Mouse (Mus musculus) CD4-positive, CD25-positive, alpha-beta regulatory T cell, adult 4 months (primary cell): ENCODE measurements at regions not wholly inside any gene's neighbourhood (a gene's known extent, or its start where the extent isn't known, plus 50 kb on each side); places are given as distances from the start of the nearest gene placed in this dataset.

Experiments used
- ATAC-seq: one replicate; pipeline ENCODE4 v1.8.0; 2017

- no peak for ATAC-seq
These were observed 377.7 kb downstream of the Sox2 start for GRCm38 (mm10) chr3:35027898-35028297.

DNA sequence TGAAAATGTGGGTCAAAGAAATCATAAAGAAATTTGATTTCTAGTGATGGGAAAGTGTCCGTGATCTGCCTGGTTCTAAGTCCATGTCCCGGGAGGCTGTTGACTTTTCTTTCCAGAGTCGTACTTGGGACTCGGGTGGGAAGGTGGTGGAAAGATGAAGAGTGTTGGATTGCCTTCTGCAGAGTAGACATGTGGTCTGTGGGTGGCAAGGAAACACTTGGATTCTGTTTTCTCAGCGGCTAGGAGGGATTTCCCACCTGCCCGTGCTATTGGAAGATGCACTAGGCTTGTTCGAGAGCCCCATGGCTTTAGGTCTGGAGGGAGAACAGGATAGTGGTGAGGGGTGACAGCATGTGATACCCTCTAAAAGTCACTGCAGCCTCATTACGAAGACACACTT lies 379.7 kb downstream of the Sox2 start:
- ATAC-seq = no peak

DNA sequence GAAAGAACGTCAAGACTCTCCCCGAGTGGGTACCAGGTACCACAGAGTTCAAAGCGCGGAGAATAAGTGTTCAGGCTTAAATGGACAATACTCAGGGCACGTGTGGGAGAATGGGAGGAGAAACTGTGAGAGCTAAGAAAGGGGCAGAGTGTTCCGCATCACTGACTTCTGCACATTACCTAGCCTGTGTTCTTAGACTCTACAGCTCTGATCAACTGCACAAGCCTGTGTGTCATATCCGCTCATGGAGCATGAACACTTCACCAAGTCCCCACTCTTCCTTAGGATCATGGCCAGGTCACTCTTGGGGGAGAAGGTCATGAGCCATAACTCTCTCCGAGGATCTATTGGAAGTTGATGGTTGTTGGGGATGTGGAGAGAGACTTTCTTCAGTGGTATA lies 383.4 kb downstream of the Sox2 start:
- ATAC-seq = no peak

DNA sequence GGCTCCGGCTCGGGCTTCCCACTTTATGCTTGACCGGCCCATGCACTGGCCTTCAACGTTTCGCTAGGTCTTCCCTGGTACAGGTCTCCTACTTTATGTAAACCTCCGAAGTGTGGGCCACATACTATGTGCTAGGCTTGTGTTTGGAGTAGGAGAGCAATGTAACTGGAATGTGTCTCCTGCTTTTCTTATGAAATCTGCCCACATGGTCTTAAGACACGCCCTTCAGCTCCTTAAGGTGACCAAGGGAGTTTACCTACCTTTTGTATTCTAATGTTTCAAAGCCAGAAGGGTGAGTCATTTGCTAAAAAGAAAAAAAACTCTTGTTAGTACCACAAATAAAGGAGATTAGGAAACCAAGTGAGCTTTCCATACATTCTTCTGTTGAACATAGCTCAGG lies 385.0 kb downstream of the Sox2 start:
- ATAC-seq = no peak

DNA sequence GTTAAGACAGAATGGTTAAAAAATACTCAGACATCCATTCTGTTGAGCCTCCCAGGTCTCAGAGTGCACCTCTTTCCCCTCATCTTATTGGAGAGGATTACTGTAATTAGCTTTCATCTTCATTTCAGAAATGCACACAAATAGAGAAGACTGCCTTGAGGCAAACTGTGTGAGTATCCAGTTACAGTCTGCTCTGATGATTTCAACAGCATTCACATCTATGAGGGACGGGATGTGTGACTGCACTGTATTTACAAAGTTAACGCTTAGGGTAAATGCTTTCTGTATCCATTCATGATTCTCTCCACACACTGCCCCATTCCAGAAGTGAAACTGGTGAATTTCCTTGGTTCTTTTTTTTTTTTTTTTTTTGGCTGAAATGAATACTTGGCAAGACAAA lies 393.5 kb downstream of the Sox2 start:
- ATAC-seq = no peak

- no peak for ATAC-seq
These were observed 409.2 kb downstream of the Sox2 start for GRCm38 (mm10) chr3:35059438-35059837.

DNA sequence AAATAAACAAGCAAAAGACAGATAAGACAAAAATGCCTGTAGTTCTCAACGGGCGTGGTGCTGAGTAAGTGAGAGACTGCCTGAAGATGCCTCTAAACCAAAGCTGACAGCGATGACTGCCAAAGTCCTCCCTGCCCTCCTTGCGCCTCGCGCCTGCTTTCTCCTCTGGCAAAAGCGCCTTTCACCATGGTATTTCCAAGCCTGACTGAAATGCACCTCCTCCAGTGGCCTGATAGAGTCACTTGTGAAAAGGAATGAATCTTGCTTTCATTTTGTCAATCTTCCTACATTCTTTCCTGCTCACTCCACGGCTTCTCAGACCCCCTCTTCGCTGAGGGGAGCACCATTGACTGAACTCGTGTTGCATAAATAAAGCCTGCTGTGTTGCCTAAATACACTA lies 409.8 kb downstream of the Sox2 start:
- ATAC-seq = no peak

DNA sequence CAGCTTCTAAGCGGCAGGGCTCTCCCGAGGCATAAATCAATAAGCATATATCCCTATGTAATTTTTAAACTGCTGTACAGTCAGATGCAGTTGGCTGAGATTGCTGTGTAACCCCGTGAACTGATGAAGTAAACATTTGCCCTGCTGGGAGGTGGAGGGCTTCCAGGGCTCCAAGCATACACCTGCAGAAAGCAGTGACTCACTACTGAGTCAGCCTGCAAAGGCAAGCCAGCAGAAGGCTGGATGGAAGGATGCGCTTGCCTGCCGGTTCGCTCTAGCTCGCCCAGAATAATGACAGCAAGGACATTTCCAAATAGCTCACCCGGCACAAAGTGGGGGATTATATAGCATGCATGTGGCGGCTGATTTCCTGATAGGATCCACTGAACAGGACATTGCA lies 416.6 kb downstream of the Sox2 start:
- no peak for ATAC-seq

DNA sequence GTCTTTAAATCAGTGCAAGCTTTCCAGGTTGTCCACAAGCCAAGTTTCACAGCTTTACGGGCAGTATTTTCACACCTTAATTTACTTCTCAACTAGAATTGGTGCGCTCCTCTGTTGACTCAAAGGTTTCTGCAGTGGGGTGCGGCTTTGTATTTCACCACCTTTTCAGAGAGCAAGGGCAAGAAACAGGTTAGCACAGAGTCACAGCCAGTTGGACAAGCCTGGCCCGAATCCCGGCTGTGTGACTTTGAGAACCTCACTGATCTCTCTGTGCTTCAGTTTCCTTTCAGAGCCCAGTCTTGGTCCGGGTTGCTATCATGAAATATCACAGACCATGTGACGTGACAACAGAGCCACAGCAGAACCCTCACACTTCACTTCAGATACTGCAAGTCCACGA lies 418.4 kb downstream of the Sox2 start:
- ATAC-seq = no peak

DNA sequence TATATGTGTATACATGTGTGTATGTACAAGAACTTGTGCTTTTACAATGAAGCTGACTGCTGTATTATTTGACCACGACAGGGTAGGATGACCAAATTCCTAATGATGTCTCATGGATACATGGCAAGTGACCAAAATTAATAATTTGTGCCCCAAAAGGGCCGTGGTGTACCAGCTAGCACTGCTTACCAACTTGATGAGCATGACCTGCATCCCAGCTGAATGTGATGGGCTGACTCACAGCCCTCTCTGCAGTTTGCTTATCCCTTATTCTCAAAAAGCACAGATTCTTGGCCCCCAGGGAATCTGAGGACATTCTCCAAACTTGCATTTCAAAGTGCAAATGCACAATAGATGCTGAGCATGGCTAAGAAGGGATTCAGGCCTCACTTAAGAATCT lies 420.8 kb downstream of the Sox2 start:
- no peak for ATAC-seq

- ATAC-seq = no peak
These were observed 429.7 kb downstream of the Sox2 start for GRCm38 (mm10) chr3:35079887-35080286.

GRCm38 (mm10) chr3:35084091-35084867 lies 434.1 kb downstream of the Sox2 start:
- ATAC-seq = no peak

- no peak for ATAC-seq
These were observed 438.3 kb downstream of the Sox2 start for GRCm38 (mm10) chr3:35088241-35089080.

DNA sequence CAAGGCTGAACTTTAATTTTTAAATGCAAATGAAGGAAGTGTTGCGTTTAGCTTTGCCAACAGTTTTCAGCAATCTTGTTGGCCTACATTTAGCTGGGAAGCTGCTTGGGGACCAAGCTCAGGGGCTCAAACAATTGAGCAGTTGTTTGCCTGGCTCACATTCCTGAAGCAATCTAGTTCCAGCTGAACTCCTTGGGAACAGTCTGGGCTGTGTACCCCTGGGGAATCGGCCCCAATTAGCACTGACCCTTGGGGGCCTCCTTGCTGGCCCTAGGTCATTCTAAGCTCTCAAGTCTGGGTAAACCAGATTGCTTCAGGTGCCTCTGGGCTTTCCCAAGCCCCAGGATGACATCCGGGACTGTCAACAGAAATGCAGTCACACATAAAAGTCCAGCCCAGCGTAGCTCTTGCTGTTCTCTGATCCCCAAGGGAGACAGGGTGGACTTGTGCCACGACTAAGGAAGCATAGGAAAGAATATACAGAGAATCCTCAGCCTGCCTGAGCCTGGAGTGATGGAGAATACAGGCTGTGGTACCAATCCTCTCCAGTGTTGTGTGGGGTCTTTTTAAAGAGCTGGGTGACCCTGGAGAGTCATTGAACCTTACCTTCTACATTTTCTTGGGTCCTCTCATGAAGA lies 440.4 kb downstream of the Sox2 start:
- ATAC-seq = no peak

GRCm38 (mm10) chr3:35093001-35093400 lies 442.8 kb downstream of the Sox2 start:
- no peak for ATAC-seq

GRCm38 (mm10) chr3:35095221-35095620 lies 445.0 kb downstream of the Sox2 start:
- no peak for ATAC-seq

DNA sequence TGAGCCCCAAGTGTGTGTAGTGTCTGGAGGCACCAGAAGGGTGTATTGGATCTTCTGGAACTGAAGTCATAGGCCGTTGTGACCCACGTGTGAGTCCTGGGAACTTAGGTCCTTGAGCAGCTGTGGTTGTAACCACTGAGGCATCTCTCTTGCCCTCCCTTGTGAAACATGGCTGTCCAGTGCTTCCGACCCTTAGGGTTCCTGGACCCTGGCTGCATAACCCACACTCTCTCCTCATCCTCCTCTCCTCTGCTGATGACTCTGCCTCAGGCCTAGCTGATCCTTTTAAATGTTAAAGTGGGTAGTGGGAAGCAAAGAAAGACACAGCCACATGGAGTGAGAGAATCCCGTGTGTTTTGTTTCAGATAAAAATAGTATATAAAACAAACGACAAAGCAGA lies 446.2 kb downstream of the Sox2 start:
- ATAC-seq = no peak

DNA sequence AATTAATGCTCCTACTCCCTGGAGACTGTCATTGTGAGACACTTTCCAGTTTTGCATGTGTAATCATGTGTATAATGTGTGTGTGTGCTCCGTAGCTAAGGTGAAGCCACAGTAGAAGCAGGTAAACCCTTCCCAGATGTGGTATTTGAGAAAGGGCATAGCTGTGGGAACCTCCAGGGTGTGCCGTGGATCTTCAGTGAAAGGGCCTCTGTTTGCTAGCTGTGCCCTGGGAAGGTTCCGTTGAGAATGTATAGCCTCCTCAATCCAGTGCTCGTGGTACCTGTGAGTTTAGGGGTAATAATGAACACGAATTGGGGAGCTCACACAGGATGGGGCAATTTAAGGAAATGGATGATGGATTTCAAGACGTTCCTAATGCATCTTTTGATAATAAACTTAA lies 447.6 kb downstream of the Sox2 start:
- no peak for ATAC-seq

- ATAC-seq = no peak
These were observed 449.0 kb downstream of the Sox2 start for GRCm38 (mm10) chr3:35099226-35099625.

DNA sequence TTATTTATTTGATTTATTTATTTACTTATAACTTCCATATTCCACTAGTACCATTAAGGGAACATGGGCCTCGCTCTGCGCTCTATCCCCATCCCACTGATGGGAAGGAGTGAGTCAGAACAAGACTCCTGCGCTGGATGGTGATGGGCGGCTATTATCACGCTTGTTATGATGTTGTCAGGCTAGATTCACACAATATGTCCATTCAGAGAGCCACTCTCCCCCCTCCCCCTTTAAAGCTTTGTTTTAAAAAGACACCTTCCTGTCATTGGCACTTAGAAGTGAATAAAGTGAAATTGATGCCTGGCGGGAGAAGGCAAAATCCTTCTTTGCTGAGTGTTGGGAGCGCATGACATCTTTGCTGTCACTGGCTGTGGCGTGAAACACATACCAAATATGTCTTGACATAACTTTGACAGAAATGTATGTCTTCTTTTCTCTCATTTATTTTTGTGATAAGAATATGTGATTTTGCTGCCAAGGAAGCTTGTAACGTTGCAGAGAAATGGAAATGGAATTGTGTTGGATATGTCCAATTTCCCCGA lies 449.7 kb downstream of the Sox2 start:
- ATAC-seq = no peak

GRCm38 (mm10) chr3:35101286-35101685 lies 451.1 kb downstream of the Sox2 start:
- no peak for ATAC-seq

DNA sequence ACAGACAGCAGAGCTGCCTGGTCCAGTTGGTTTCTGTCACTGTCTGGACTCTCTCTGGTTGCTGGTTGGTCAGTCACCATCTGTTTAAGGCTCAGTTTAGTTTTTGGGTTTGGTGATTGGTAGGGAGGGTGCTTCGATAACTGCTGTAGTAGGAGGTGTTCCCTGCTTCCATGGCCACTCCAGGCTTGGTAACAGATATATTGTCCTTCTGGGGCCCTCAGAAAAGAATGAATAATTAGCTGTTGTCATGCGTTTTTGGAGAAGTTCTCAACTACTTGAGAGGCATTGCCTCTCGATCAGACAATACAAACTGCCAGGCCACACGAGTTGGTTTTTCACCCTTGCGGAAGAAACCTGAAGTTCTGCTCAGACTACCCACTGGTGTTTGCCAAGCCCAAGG lies 451.7 kb downstream of the Sox2 start:
- no peak for ATAC-seq
